Mouse (Mus musculus) cerebellum, adult 11 months (tissue): ENCODE data around the gene Gm9780.
"Not testable (repeated sequence)": the region's sequence is repeated elsewhere in the genome, so short reads cannot be mapped to it uniquely, and the experiment has no call there.

ENCODE experiments used
- DNase-seq: peaks from one replicate; pipeline ENCODE4 v3.0.0; 2022

Gene Gm9780

GRCm38 (mm10) chr14:26042611-26043010 lies at the start of gene Gm9780:
TSS of gene Gm9780 (minus strand) at chr14:26042711.
- DNase-seq: not testable (repeated sequence)

GRCm38 (mm10) chr14:26081997-26082396 lies 39.5 kb upstream of the Gm9780 start, which contains the start of gene Cphx3:
TSS of gene Cphx3 (plus strand) at chr14:26082297.
- DNase-seq: not testable (repeated sequence)

GRCm38 (mm10) chr14:26081216-26081615 lies 38.7 kb upstream of the Gm9780 start, which contains the start of gene Cphx2:
TSS of gene Cphx2 (plus strand) at chr14:26081516.
- DNase-seq: not testable (repeated sequence)

- not testable (repeated sequence) for DNase-seq
These were observed 34.3 kb upstream of the Gm9780 start for GRCm38 (mm10) chr14:26076620-26077390.

- DNase-seq: not testable (repeated sequence)
These were observed 24.8 kb upstream of the Gm9780 start, which contains the start of gene Tmem254c for GRCm38 (mm10) chr14:26067325-26067633. TSS of gene Tmem254c (minus strand) at chr14:26067355.

GRCm38 (mm10) chr14:26066574-26067324 lies 24.2 kb upstream of the Gm9780 start:
- not testable (repeated sequence) for DNase-seq

- not testable (repeated sequence) for DNase-seq
These were observed 16.9 kb upstream of the Gm9780 start for GRCm38 (mm10) chr14:26059362-26059761.

- not testable (repeated sequence) for DNase-seq
These were observed 15.7 kb upstream of the Gm9780 start for GRCm38 (mm10) chr14:26058184-26058583.

GRCm38 (mm10) chr14:26048767-26049166 lies 6.3 kb upstream of the Gm9780 start:
- not testable (repeated sequence) for DNase-seq

GRCm38 (mm10) chr14:26047026-26047425 lies 4.5 kb upstream of the Gm9780 start:
- not testable (repeated sequence) for DNase-seq

GRCm38 (mm10) chr14:26045007-26045406 lies 2.5 kb upstream of the Gm9780 start:
- DNase-seq: not testable (repeated sequence)

- not testable (repeated sequence) for DNase-seq
These were observed 7.1 kb downstream of the Gm9780 start for GRCm38 (mm10) chr14:26035439-26035838.

- DNase-seq: not testable (repeated sequence)
These were observed 8.1 kb downstream of the Gm9780 start for GRCm38 (mm10) chr14:26034364-26034763.

GRCm38 (mm10) chr14:26025653-26026052 lies 16.9 kb downstream of the Gm9780 start:
- DNase-seq: not testable (repeated sequence)

GRCm38 (mm10) chr14:26022831-26023230 lies 19.7 kb downstream of the Gm9780 start:
- DNase-seq: not testable (repeated sequence)

- not testable (repeated sequence) for DNase-seq
These were observed 21.0 kb downstream of the Gm9780 start for GRCm38 (mm10) chr14:26021555-26021954.

- not testable (repeated sequence) for DNase-seq
These were observed 26.1 kb downstream of the Gm9780 start for GRCm38 (mm10) chr14:26016414-26016813.

- not testable (repeated sequence) for DNase-seq
These were observed 35.0 kb downstream of the Gm9780 start for GRCm38 (mm10) chr14:26007462-26007861.

GRCm38 (mm10) chr14:25981880-25982279 lies 60.6 kb downstream of the Gm9780 start:
- DNase-seq: not testable (repeated sequence)

GRCm38 (mm10) chr14:25979242-25979941 lies 63.1 kb downstream of the Gm9780 start:
- DNase-seq: not testable (repeated sequence)

GRCm38 (mm10) chr14:25978371-25979241 lies 63.9 kb downstream of the Gm9780 start, which contains the start of gene Duxbl1:
TSS of gene Duxbl1 (plus strand) at chr14:25978577.
- not testable (repeated sequence) for DNase-seq
